Mouse (Mus musculus): ENCODE data around the gene Macc1. TPM values are rescaled to one million over a fixed set of nuclear protein-coding genes. Genes with fewer than 3 reads are reported as not detected.

Macc1 gene
- 0.04 and 0.20 TPM in 2 replicates for polyA plus RNA-seq (2012; rRNA removed)

GRCm38 (mm10) chr12:119313970-119314369 is at the start of gene Macc1:
Gene Macc1, plus strand, starts transcription at chr12:119314270.

Other genes with a start within 250 kb of the Macc1 start
- 5.8 and 7.0 TPM in 2 replicates for gene Itgb8, start 75.5 kb upstream of the Macc1 start, polyA plus RNA-seq (2012; rRNA removed)